Mouse (Mus musculus) intestine, postnatal 0 days (tissue): ENCODE measurements at regions not wholly inside any gene's neighbourhood (a gene's known extent, or its start where the extent isn't known, plus 50 kb on each side); places are given as distances from the start of the nearest gene placed in this dataset.

Source experiments
- ATAC-seq: fragments of 200-750 bp; cut with Nextera tagmentation; 2 replicates; pipeline ENCODE4 v1.8.0; 2017; ENCODE audit warnings: mild to moderate bottlenecking, moderate TSS enrichment, moderate library complexity
- H3K27ac ChIP-seq: fragments of 300-500 bp; sonication (generic); 2 replicates; pipeline ENCODE4 v1.5.1; 2014; ENCODE audit warnings: mild to moderate bottlenecking, low read depth, low read length, moderate library complexity
- H3K27me3 ChIP-seq: fragments of 300-500 bp; sonication (generic); replicated peaks from 2 replicates; pipeline ENCODE4 v1.6.1; 2014; ENCODE audit warnings: low read length, mixed read lengths; ENCODE audit not compliant: control insufficient read depth, insufficient read depth
- H3K36me3 ChIP-seq: fragments of 300-500 bp; sonication (generic); 2 replicates; pipeline ENCODE4 v1.6.1; 2014; ENCODE audit warnings: mild to moderate bottlenecking, moderate library complexity; ENCODE audit not compliant: control insufficient read depth, insufficient read depth
- H3K4me1 ChIP-seq: fragments of 300-500 bp; sonication (generic); replicated peaks from 2 replicates; pipeline ENCODE4 v1.6.1; 2014; ENCODE audit warnings: antibody characterized with exemption, low read length, mixed read lengths; ENCODE audit not compliant: control insufficient read depth, insufficient read depth
- H3K4me2 ChIP-seq: fragments of 300-500 bp; sonication (generic); replicated peaks from 2 replicates; pipeline ENCODE4 v1.6.1; 2014; ENCODE audit warnings: low read depth, mild to moderate bottlenecking, moderate library complexity
- H3K4me3 ChIP-seq: fragments of 300-500 bp; sonication (generic); 2 replicates; pipeline ENCODE4 v1.5.1; 2014; ENCODE audit warnings: low read depth, low read length
- H3K9ac ChIP-seq: fragments of 300-500 bp; sonication (generic); 2 replicates; pipeline ENCODE4 v1.6.1; 2014; ENCODE audit warnings: mild to moderate bottlenecking, low read depth, low read length
- H3K9me3 ChIP-seq: fragments of 300-500 bp; sonication (generic); 2 replicates; pipeline ENCODE4 v1.6.1; 2016; ENCODE audit warnings: mixed run types; ENCODE audit not compliant: control insufficient read depth
- CTCF ChIP-seq: sonication (generic); IDR thresholded peaks from 2 replicates; pipeline ENCODE4 v1.5.1; 2016; ENCODE audit warnings: low read depth, mild to moderate bottlenecking, control low read depth, antibody characterized with exemption, moderate library complexity
- WGBS: fragments of 180-500 bp; shearing (Covaris S2); extraction: QIAGEN DNeasy Blood & Tissue Kit; methylation state at CpG from one replicate; pipeline ENCODE4 v1.1.7; 2014; 5-methylcytosine and 5-hydroxymethylcytosine counted together

DNA sequence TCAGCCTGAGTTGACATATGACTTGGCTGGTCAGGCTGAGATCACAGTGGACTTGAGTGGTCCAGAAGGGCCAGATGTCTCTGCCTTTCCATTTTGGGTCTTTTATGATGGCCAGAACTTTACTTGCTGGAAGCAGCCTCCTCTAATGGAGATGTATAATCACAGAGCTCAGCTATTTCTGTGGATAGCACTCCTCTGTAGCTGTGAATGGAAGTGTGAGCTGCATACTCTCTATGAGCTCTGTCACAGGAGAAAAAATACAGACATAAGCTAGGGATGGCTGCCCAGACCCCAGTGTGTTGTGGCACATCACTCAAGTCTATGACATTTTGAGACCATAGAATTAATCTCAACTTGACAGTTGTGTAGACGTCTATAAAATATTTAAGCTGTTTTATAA is 284.3 kb upstream of the Kif2a start:
- 69% methylated on average over 1 of the region's 1 CpGs for WGBS
- Histone ChIP-seq H3K9ac (no peak overlapping the region), H3K4me1 (no peaks in the 10 kb centered on the region), H3K27me3 (no peaks in the 10 kb centered on the region), H3K36me3 (no peaks in the 10 kb centered on the region), H3K4me3 (no peak overlapping the region), H3K9me3 (no peaks in the 10 kb centered on the region), H3K27ac (no peak overlapping the region), H3K4me2 (no peak overlapping the region)
- ATAC-seq, result no peak
- TF ChIP-seq CTCF, result no peak

DNA sequence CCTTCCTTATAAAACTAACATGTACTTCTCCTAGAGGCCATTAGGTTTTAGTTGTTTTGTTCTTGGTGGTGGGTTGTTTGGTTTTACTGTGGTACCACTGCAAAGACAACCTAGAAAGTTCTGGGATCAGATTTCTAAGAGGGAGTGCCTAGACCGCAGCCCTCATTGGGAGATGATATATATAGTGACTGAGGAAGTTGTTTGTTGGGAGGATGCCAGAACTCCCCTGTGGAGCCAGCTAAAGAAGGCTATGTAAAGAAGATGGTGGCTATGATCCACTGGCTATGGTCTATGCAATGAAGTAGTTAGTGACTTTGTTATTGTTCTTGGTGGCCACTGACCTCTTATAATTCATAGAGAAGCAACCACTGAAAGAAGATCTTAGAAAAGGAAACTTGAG is 283.8 kb upstream of the Kif2a start:
- no peak for TF ChIP-seq CTCF
- 69% methylated on average over 1 of the region's 1 CpGs for WGBS

DNA sequence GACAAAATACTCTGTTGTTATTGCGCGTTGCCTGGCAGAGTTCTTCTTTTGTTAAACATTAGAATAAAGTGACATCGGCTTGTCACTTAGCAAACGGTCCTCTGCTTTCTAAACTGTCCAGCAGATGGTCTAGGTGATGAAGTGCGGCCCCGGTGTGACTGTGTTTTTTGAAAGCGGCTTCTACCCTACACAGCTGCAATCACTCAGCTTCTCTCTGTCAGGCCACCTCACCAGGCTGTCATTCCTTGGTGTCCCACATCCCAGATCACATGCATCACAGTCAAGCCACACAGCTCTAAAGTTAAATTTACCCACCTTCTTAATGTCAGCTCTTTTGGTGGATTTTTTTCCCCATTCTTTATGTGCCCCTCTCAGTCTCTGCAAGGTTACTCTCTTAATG is 282.0 kb upstream of the Kif2a start:
- no peak for ATAC-seq

More for the DNA sequence above, 283.8 kb upstream of the Kif2a start:
- Histone ChIP-seq H3K4me3 (no peak overlapping the region), H3K4me1 (no peaks in the 10 kb centered on the region), H3K27ac (no peak overlapping the region), H3K27me3 (no peaks in the 10 kb centered on the region), H3K36me3 (no peaks in the 10 kb centered on the region), H3K4me2 (no peak overlapping the region), H3K9me3 (no peaks in the 10 kb centered on the region), H3K9ac (no peak overlapping the region)
- no peak for ATAC-seq

DNA sequence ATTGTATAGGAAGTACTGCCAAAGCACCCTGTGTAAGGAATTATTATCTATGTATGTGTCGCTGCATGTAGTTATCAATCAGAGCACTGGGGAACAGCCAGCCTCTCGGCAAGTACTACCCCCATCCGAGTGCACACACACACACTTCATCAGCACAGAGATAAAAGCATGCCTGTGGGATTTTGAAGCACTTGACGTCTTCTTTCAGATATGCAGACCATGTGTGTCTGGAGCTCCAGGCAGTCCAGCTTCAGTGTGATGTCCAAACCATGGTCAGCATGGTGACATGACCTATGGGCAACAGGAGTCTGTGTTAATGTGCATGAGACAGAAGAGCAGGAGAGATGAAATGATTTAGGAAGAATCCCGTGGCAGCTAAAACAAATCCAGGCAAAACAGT is 281.4 kb upstream of the Kif2a start:
- no peak for TF ChIP-seq CTCF

More for the DNA sequence above, 282.0 kb upstream of the Kif2a start:
- Histone ChIP-seq H3K4me1 (no peaks in the 10 kb centered on the region), H3K4me2 (no peak overlapping the region), H3K27ac (no peak overlapping the region), H3K36me3 (no peaks in the 10 kb centered on the region), H3K4me3 (no peak overlapping the region), H3K9ac (no peak overlapping the region), H3K27me3 (no peaks in the 10 kb centered on the region), H3K9me3 (no peaks in the 10 kb centered on the region)
- TF ChIP-seq CTCF, result no peak
- 71% methylated on average over 7 of the region's 7 CpGs for WGBS

DNA sequence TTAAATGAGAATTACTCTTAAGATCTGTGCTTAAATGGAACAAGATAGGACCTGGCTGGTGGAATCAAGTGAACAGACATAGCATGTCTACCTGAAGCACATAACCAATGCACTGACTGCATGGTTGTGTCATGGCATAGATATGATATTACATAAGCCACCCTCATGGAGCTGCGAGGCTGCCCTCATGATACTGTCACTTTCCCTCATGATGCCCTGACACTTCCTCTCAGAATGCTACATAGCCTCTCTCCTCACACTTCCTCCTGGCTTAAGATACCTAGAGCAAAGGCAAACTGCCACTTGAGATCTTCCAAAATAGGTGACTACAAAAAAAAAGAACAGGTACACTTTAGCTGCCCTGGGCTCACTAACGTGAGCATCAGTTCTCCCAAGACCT is 278.9 kb upstream of the Kif2a start:
- no peak for TF ChIP-seq CTCF
- Histone ChIP-seq H3K4me2 (no peak overlapping the region), H3K27me3 (no peaks in the 10 kb centered on the region), H3K4me3 (no peak overlapping the region), H3K27ac (no peak overlapping the region), H3K9me3 (no peaks in the 10 kb centered on the region), H3K4me1 (no peaks in the 10 kb centered on the region), H3K36me3 (no peaks in the 10 kb centered on the region), H3K9ac (no peak overlapping the region)
- no peak for ATAC-seq
- WGBS, result 77% methylated on average over 2 of the region's 2 CpGs

More for the DNA sequence above, 281.4 kb upstream of the Kif2a start:
- no peak for ATAC-seq
- 48% methylated on average over 5 of the region's 5 CpGs for WGBS
- H3K27me3 ChIP-seq, result no peaks in the 10 kb centered on the region
- no peaks in the 10 kb centered on the region for H3K36me3 ChIP-seq
- no peak overlapping the region for H3K4me2 ChIP-seq
- no peaks in the 10 kb centered on the region for H3K4me1 ChIP-seq
- no peaks in the 10 kb centered on the region for H3K9me3 ChIP-seq
- H3K4me3 ChIP-seq, result no peak overlapping the region
- no peak overlapping the region for H3K9ac ChIP-seq
- H3K27ac ChIP-seq, result no peak overlapping the region

DNA sequence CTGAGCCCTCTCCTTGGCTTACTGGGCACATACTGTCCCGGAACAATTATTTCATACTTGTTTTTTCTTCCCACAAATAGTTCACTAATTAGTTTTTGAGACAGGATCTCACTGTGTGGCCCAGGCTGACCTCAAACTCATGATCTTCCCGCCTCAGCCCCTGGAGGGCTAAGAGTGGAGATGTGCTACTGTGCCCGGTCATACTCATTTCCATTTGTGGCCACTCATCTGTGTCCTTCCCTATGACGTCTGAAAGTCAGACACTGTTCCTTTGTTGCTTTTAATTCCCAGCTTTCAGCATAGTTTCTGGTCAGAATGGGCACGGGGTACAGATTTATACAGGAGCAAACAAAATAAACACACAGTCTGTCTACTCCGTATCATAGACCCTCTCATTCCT is 242.7 kb upstream of the Kif2a start:
- Histone ChIP-seq H3K4me3 (no peak overlapping the region), H3K36me3 (no peaks in the 10 kb centered on the region), H3K27me3 (no peaks in the 10 kb centered on the region), H3K4me1 (no peaks in the 10 kb centered on the region), H3K4me2 (no peak overlapping the region), H3K9ac (no peak overlapping the region), H3K9me3 (no peaks in the 10 kb centered on the region), H3K27ac (no peak overlapping the region)
- no peak for TF ChIP-seq CTCF
- no peak for ATAC-seq
- 75% methylated on average over 6 of the region's 6 CpGs for WGBS

DNA sequence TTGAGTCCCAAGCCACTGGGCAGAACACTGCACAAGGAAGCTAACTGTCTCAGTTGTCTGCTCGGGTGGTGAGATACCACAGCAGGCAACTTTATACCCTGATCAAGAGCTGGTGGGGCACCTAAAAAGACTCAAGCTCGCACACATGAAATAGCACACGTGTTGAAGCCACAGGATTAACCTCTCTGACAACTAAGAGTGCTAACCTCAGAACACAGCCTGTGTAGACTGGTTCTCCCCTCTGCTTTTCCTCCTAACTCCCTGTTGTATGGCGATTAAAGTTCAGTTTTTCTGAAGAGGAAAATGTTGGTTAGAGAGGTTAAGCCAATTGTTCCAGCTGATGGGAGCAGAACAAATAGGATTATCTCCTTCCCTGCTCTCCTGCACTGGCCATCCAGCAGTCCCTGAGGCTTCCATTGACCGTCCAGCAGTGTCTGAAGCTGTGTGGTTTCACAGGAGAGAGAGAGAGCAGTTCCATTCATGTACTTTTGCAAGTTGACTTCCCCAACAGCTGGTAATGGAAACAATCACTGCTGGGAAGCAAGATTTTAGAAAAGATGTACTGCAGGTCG is 239.6 kb upstream of the Kif2a start:
- no peak overlapping the region for H3K4me2 ChIP-seq
- 76% methylated on average over 6 of the region's 6 CpGs for WGBS
- TF ChIP-seq CTCF, result no peak

More for the DNA sequence above, 239.6 kb upstream of the Kif2a start:
- H3K27ac ChIP-seq, result no peak overlapping the region
- no peaks in the 10 kb centered on the region for H3K27me3 ChIP-seq
- no peaks in the 10 kb centered on the region for H3K9me3 ChIP-seq
- H3K4me1 ChIP-seq, result no peaks in the 10 kb centered on the region
- H3K36me3 ChIP-seq, result no peaks in the 10 kb centered on the region
- ATAC-seq, result no peak
- no peak overlapping the region for H3K4me3 ChIP-seq
- H3K9ac ChIP-seq, result no peak overlapping the region
